Mouse (Mus musculus) kidney, postnatal 25 days (tissue): ENCODE results near the gene Hist1h2af.

Experiments
- DNase-seq, 2 experiments: peaks; one replicate each; pipeline ENCODE4 v3.0.0; 2021; ENCODE audit warnings: mixed read lengths in 2 of 2

The Hist1h2af gene

DNA sequence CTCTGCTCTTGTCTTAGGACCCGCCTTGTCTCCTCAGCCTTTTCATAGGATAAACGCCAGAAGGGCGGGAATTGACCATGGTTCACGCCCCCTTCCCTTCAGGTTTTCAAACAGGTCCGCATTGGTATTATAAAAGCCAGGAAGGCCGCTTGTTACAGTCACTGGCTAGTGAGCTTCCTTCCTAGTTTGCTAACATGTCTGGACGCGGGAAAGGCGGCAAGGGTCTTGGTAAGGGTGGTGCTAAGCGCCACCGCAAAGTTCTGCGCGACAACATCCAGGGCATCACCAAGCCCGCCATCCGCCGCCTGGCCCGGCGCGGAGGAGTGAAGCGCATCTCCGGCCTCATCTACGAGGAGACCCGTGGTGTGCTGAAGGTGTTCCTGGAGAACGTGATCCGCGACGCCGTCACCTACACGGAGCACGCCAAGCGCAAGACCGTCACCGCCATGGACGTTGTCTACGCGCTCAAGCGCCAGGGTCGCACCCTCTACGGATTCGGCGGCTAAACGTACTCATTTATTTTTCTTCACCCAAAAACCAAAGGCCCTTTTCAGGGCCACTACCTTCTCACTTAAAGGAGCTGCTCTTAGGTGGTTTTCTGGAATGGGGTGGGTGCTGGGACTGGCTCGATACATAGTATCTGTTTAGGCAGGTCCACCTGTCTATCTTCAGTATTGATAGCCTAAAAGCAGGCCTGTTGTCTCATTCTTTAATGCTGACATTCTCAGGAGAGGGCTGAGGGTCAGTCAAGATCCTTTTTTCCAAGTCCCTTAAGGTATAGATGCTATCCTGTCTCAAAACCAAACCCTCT lies 47.9 kb downstream of the Hist1h2af start, which contains the start of gene Hist1h4d:
Gene Hist1h4d (plus strand): TSS at position 191 of the 811 bp plus-strand sequence.
- peak; percentile 96 for DNase-seq

DNA sequence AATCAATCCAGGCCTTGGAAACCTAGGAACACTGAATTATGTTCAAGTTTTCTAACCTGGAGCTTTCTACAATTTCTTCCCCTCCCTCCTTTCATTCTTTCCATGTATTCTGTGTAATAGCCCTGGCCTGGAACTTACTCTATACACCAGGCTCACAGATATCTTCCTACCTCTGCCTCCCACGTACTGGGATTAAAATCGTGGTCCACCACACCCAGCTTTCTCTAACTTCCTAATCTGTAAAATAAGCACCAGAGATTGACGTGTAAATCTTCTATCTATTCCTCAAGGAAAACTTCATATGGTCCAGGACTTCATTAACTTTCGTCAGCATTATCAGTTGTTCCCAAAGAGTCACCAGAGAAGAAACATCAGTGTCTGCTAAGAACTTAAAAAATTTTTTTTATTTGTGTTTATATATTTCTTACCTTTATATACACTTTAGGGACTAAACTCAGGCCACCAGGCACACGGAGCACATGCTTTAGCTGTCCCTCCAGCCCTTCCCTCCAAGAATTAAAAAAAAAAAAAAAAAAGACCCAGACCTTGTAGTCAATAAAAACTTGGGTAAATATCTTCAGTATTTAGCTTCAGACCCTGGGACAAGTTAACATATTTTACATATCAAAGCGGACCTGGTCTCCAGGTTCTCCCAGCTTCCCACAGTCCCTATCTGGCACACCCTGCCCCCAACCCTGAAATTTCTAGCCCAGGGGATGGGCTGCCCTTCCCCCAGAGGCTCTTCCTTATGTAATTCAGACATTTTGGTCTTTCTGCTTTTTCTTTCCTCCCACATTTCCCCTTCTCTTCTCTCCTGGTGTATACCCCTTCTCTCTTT lies 48.7 kb downstream of the Hist1h2af start:
- DNase-seq = no peak

DNA sequence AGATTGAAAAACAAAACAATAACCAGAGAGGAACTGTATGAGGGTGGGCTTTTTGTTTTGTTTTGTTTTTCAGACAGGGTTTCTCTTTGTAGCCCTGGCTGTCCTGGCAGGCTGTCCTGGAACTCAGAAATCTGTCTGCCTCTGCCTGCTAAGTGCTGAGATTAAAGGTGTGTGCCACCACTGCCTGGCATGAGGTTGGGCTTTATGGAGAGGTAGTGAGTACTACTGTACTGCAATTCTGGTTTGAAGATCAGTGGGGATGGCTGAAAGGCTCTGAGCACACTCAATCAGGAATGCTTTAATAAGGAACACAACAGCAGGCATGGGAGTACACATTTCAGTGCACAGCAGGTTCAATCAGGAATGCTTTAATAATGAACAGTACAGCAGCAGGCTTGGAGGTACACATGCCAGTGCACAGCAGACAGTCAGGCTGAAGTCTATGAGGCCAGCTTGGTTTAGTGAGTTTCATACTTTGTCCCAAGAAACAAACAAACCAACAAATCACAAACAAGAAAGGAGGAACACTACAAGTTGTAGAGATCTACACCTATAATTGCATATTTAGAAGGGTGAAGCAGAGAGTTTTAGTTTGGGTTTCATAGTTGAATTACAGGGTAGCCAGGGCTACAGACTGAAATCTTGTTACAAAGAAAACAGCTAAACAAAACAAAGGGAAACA lies 49.8 kb downstream of the Hist1h2af start:
- DNase-seq = no peak
